Mouse (Mus musculus) skeletal muscle tissue, adult 2 months (tissue): ENCODE data around the gene Nova2.

ENCODE experiments used
- DNase-seq: peaks from one replicate; pipeline ENCODE4 v3.0.0-alpha.2; 2012; ENCODE audit warnings: low read depth, low spot score

Nova2 gene

DNA sequence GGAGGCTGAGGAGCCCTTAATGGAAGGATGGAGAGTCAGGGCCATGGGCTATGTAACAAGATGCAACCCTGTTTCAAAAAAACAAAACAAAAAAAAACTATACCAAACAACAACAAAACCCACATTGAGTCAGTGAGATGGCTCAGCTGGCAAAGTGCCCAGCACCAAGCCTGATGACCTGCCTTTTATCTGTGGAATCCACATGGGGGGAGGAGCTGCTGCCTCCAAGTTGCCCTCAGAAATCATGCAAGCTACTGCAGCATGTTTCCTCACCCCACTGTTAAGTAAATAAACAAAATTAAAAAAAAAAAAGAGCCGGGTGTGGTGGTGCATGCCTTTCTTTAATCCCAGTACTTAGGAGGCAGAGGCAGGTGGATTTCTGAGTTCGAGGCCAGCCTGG is 60.8 kb downstream of the Nova2 start:
- DNase-seq = no peak

DNA sequence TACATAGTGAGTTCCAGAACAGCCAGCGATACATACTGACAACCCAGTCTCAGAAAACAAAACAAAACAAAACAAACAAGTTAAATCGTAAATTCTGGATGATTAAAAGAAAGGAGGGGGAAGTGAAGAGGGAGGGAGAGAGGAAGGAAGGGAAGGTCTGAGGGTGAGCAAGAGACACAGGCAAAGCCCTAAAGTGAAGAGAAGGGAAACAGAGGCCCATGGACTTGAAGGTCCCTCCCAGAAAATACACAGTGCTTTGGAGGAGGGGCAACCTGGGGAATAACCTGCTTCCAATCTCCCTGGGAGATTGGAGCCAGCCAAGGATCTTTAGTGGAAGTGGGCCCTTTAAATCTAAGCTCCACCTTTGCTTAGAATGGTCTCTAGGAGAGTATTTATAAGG is 61.4 kb downstream of the Nova2 start, which contains the start of gene Nanos2:
TSS of gene Nanos2 (plus strand) at position 301 of the 400 bp plus-strand sequence.
- no peak for DNase-seq

GRCm38 (mm10) chr7:18987747-18988146 is 62.1 kb downstream of the Nova2 start:
- DNase-seq = no peak

DNA sequence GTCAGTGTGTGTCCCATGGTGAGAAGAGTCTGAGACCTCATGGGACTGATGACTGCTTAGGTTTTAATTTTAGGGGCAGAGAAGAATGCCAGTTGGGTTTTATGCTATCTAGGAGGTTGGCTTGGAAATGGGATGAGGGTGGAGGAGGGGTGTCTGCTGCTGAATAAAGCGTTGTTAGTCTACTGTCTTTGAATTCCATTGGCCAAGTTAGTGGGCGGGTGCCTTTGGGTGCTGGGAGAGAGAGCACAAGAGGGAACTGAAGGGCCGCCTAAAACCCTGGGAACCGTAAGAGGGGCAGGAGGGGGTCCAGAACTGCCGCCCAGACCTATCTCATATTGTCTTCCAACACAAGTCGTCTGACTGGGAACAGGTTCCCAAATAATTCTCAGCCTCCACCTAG is 63.1 kb downstream of the Nova2 start:
- DNase-seq = no peak

GRCm38 (mm10) chr7:18989995-18990394 is 64.3 kb downstream of the Nova2 start:
- no peak for DNase-seq

DNA sequence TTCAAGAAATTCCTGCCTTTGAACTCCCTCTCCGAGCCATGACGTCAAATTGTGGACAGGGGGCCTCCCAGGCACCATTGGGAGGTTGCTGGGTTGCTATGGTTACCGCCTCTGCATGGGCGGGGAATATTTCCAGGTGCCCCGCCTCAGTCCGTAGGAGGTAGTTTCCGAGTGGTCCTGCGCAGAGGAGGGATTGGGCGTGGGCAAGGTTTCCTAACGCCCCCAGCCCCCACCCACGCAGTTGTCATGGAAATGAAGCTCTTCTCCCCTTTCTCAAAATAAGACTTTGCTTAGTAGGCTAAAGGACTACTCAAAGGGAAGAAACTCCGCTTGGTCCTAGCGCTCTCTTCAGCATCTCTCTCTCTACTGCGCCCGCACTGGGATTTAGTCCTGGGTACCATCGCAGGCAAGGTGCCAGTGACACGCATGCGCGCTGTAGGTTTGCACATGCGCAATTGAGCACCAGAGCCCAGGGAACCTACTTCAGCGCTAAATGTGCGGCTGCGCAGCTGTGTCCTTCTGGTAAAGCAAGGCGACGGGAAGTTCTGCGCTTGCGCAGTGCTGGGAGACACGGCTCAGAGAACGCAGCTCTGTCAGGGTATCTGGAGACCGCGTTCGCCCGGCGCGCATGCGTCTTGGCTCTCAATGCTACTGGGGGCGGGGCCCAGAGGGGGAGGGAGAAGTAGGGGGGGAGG is 65.1 kb downstream of the Nova2 start, which contains the start of gene Mypop:
TSS of gene Mypop (plus strand) at position 645 of the 695 bp plus-strand sequence.
- peak; percentile 100 for DNase-seq

DNA sequence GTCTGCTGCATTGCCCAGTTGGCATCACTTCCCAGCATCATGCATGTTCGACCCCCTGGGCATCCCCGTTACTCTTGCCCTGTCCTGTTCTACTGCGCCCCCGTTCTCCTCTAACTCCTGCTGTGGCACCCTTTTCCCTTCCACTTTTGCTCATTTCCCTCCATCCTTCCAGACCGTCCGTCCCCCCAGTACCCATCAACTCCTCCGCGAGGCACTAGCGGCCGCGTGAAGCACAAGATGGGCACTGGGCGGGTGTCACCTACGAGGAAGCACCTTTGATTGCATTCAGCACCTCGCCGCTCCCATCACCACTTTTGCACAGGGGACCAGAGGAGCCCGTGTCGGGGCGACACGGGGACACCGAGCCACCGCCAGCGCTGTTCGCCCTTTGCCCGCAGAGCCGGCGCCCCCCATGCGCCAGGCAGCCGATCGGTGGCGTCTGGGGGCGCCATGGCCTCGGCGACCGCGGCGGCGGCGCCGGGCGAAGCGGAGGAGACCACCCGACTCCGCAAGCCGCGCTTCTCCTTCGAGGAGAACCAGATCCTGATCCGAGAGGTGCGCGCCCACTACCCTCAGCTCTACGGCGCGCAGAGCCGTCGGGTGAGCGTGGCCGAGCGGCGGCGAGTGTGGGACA is 66.1 kb downstream of the Nova2 start:
- DNase-seq = no peak

DNA sequence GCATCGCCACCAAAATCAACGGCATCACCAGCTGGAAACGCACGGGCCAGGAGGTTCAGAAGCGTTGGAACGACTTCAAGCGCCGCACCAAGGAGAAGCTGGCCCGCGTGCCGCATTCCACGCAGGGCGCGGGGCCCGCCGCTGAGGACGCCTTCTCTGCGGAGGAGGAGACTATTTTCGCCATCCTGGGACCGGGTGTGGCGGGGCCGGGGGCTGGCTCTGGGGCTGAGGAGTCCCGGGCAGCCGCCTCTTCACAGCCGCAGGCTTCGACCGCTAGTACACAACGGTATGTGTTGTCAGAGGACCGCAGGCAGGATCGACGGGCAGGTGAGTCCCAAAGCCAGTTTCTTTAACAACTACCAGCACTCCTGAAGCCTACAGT is 66.6 kb downstream of the Nova2 start:
- DNase-seq = no peak

DNA sequence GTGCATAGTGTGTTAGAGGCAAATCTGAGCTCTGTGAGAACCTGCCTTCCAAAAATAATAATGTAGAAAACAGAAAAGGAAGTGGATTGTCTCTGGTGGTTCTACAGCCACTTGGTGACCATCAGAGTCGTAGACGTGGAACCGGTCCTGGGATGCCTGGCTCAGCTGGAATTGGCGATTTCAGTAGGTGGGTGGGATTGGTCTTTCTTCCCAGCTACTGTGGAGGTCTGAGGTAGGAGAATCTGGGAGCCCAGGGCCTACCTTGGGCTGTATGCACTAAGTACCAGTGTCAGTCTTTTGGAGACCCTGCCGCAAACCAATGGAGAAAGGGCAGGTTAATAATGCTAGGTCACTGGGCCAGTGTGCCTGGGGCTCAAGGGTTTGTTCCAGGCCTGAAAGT is 67.3 kb downstream of the Nova2 start:
- no peak for DNase-seq

DNA sequence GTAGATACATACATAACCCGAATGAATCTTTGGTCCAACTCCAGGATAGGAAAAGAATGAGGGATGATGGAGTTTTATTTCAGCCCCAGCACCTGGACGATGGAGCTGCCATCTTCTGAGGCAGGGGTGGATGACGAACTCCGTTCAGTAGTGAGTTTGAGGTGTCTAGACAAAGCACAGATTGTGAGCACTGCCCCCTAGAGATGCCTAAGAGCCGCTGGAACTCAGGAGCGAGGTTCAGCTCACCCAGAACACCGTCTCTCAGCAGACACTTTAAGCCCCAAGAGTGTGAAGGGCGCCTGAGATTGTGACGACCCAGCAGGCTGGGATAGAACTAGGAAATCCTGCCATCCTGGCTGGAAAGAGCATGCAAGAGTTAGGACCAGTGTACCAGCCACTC is 73.1 kb downstream of the Nova2 start:
- no peak for DNase-seq

GRCm38 (mm10) chr7:19000421-19000820 is 74.7 kb downstream of the Nova2 start:
- DNase-seq = no peak

DNA sequence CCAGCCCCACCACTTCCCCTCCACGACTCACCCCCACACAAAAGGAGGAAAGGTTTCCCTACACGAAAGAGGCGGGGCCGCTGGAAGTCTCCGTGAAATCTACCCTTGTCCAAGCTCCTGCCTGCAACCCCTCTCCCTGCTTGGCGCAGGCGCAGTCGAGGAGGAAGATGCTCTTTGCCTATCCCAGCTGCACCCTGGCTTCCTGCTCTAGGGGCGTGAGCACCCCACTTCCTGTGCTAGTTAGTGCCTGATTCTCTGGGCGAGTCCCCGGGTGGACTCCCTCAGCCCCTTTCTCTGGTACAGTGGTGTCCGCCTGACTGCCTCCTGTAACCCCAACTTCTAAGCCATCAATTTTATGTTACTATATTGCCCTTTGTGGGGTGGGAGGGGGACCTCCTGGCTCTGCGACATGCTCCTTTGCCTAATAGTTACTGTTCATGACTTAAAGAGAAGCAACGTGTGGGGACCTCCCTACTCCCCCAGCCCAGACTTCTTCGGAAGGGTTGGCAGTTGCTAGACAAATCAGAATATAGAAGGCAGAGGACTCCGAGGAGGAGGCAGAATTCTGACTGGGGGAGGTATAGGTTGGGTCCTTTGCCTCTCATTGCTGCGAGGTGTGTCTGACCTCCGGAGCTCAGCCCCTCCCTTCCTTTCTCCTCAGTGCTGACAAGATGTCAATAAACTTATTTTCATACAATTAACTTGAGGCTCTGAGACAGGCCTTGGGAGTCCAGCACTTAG is 75.5 kb downstream of the Nova2 start:
- no peak for DNase-seq

DNA sequence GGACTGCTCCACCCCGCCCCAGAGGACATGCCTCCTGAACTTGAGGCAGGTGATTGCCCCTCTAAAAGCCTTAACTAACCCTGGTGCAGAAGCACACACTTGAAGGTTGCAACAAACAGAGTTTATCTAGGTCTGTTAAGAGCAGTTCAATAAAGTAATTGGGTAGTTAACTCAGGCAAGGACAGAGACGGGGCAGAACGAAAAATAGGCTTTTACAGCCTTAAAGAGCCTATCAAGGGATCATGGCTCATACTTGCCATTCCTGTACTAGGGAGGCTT is 76.1 kb downstream of the Nova2 start:
- DNase-seq = no peak

DNA sequence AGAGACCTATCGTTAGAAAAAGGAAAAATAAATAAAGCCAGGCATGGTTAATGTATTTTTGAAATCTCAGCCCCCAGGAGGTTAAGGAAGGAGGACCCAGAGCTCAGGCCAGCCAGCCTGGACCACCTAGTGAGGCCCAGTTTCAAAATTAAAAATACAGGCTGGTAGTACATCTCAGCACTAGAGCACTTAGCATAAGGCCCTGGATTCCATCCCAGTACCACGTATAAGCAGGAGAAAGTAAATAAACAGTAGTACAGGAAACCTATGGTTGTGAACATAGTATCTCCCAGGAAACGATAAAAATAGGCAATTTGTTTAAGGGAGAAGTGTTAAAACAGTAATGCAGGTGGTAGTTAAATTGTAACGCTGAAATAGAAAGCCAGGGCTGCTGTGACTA is 76.4 kb downstream of the Nova2 start:
- no peak for DNase-seq

- DNase-seq = peak; percentile 82
Measured at GRCm38 (mm10) chr7:19002848-19003498, 77.3 kb downstream of the Nova2 start.

- peak; percentile 92 for DNase-seq
Measured at GRCm38 (mm10) chr7:19003902-19004630, 78.4 kb downstream of the Nova2 start, which contains the start of gene Irf2bp1. Gene Irf2bp1, plus strand, starts transcription at chr7:19004044.

GRCm38 (mm10) chr7:19004631-19005079 is 79.0 kb downstream of the Nova2 start:
- DNase-seq = no peak

DNA sequence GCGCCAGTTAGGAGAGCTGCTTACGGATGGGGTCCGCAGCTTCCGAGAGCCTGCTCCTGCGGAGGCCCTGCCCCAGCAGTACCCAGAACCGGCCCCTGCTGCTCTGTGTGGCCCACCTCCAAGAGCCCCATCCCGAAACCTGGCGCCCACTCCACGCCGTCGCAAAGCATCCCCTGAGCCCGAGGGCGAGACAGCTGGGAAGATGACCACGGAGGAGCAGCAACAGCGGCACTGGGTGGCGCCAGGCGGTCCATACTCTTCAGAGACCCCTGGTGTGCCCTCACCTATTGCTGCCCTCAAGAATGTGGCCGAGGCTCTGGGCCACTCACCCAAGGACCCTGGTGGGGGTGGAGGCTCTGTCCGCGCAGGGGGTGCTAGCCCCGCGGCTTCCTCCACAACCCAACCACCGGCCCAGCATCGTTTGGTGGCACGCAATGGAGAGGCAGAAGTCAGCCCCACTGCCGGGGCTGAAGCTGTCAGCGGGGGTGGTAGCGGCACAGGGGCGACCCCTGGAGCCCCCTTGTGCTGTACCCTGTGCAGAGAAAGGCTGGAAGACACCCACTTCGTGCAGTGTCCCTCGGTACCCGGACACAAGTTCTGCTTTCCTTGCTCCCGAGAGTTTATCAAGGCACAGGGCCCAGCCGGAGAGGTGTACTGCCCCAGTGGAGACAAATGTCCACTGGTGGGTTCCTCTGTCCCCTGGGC is 79.9 kb downstream of the Nova2 start:
- DNase-seq = no peak

DNA sequence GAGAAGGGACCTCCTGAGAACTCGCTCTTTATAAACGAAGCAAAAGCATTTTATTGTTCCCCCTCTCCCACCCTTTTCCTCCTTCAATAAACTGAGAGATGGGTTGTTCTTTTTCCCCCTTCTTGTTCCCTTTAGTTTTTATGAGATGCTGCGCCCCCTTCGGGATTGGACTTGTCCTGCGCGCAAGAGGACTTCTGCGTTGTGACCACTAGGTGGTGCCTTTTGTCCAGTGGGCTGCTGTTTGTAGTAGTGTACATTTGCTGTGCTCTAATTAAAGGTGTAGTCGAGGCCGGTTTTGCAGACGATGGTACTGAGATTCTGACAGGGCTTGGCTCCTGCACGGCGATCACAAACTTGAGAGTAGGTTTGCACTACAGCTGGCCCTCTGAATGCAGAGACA is 80.8 kb downstream of the Nova2 start:
- peak; percentile 76 for DNase-seq

- DNase-seq = no peak
Measured at GRCm38 (mm10) chr7:19007026-19007977, 81.6 kb downstream of the Nova2 start.
